Comparison of ENCODE assay signal across 9 mouse cellular contexts in the genomic region with DNA sequence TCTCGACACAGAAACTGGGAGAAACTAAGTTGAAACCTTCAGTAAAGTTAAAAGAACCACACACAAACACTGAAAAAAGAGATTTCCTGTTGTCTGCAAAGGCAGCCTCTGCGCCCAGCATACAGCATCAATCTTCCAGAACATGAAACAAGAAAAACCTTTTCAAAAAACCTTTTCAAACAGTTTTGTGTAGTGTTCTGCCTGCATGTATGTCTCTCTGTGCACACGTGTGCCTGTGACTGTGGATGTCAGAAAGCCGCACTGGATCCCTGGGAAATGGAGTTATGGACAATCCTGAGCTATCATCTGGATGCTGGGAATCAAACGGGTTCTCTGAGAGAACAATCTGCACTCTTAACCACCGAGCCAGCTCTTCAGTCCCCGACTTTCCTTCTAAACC. TPM values are rescaled to one million over a fixed set of nuclear protein-coding genes. Genes with fewer than 3 reads are reported as not detected.
DNase-seq lines count a peak whose midpoint lies in the region; ATAC-seq and TF ChIP-seq lines count a peak whose summit lies in the region.
"Had no signal": no experiment of that assay in that cellular context is flagged by ENCODE, and none has a peak within 500 bp of the region (broad histone marks: within the 10 kb centered on the region; RNA-seq: fewer than 3 reads in every experiment).

No protein-coding gene starts in this region.

- no peak for DNase-seq in lung, embryonic 14.5 days
- no peak for DNase-seq in lung, postnatal 4 days
- no peak for DNase-seq in layer of hippocampus, adult 8-10 months (ENCODE audit: low spot score in 2 of 2)
- no peak for DNase-seq in adipocyte (ENCODE audit: low spot score)
- no peak for DNase-seq in cerebellum, postnatal 14 days

- H3K27me3 ChIP-seq in lung, embryonic 14.5 days (ENCODE audit: insufficient read depth, low read length): no peaks in the 10 kb centered on the region
- H3K27me3 ChIP-seq in limb, embryonic 13.5 days: no peaks in the 10 kb centered on the region
- H3K27me3 ChIP-seq in stomach, embryonic 16.5 days (ENCODE audit: control insufficient read depth, insufficient read depth, low read length): no peaks in the 10 kb centered on the region

- H3K4me1 ChIP-seq in lung, embryonic 14.5 days (ENCODE audit: insufficient read depth): peaks cover 31% of the 10 kb centered on the region
- H3K4me1 ChIP-seq in embryonic fibroblast, embryonic 13.5 days (ENCODE audit: control insufficient read depth, insufficient read depth, low read length): peaks cover 9% of the 10 kb centered on the region
- H3K4me1 ChIP-seq in limb, embryonic 13.5 days: peaks cover 71% of the 10 kb centered on the region
- peaks cover 47% of the 10 kb centered on the region for H3K4me1 ChIP-seq in stomach, embryonic 16.5 days (ENCODE audit: control insufficient read depth, insufficient read depth, low read length)

- no peak; the same call in 1 of the 2 replicates for TF ChIP-seq POLR2A in embryonic fibroblast, embryonic 13.5 days (IDR thresholded peaks at IDR 0.05; ENCODE audit: low read depth, low read length)

- ATAC-seq in lung, embryonic 14.5 days (ENCODE audit: insufficient read depth): no peak
- ATAC-seq in limb, embryonic 13.5 days (ENCODE audit: low FRiP score, low read depth): no peak
- ATAC-seq in stomach, embryonic 16.5 days (ENCODE audit: insufficient read depth, low FRiP score): no peak

- peak overlapping the region; percentile 9; the same call in 1 of the 2 replicates for H3K27ac ChIP-seq in lung, embryonic 14.5 days (ENCODE audit: low read depth)
- peak overlapping the region; percentile 25; the same call in 1 of the 2 replicates for H3K27ac ChIP-seq in embryonic fibroblast, embryonic 13.5 days (ENCODE audit: insufficient read depth, low read length)
- peak overlapping the region; percentile 29; the same call in 1 of the 2 replicates for H3K27ac ChIP-seq in limb, embryonic 13.5 days
- peak overlapping the region; percentile 94 for H3K27ac ChIP-seq in stomach, embryonic 16.5 days (ENCODE audit: low read length)

- H3K9me3 ChIP-seq in lung, embryonic 14.5 days (ENCODE audit: low read depth, low read length): no peaks in the 10 kb centered on the region
- H3K9me3 ChIP-seq in limb, embryonic 13.5 days: no peaks in the 10 kb centered on the region
- H3K9me3 ChIP-seq in stomach, embryonic 16.5 days (replicated peaks; ENCODE audit: control insufficient read depth, low read length): no peaks in the 10 kb centered on the region

- 46% methylated on average over 7 of the region's 7 CpGs for WGBS in lung, embryonic 14.5 days
- WGBS in limb, embryonic 13.5 days: 51% methylated on average over 7 of the region's 7 CpGs
- WGBS in stomach, embryonic 16.5 days: 34% methylated on average over 7 of the region's 7 CpGs

- peak overlapping the region; percentile 100 for H3K4me3 ChIP-seq in lung, embryonic 14.5 days (ENCODE audit: low read depth, low read length)
- H3K4me3 ChIP-seq in embryonic fibroblast, embryonic 13.5 days (ENCODE audit: insufficient read depth, low read length): peak overlapping the region; percentile 88
- peak overlapping the region; percentile 98 for H3K4me3 ChIP-seq in limb, embryonic 13.5 days
- peak overlapping the region; percentile 100 for H3K4me3 ChIP-seq in stomach, embryonic 16.5 days (replicated peaks; ENCODE audit: low read length)

- H3K36me3 ChIP-seq in lung, embryonic 14.5 days (ENCODE audit: insufficient read depth): peaks cover 19% of the 10 kb centered on the region
- peaks cover 14% of the 10 kb centered on the region for H3K36me3 ChIP-seq in limb, embryonic 13.5 days
- H3K36me3 ChIP-seq in stomach, embryonic 16.5 days (ENCODE audit: control insufficient read depth, insufficient read depth, low read length): no peaks in the 10 kb centered on the region

- peak overlapping the region; percentile 94 for H3K9ac ChIP-seq in lung, embryonic 14.5 days
- peak overlapping the region; percentile 98 for H3K9ac ChIP-seq in limb, embryonic 13.5 days
- peak overlapping the region; percentile 99 for H3K9ac ChIP-seq in stomach, embryonic 16.5 days (ENCODE audit: low read length)

- TF ChIP-seq CTCF in lung, embryonic 14.5 days (IDR thresholded peaks at IDR 0.05; ENCODE audit: low read depth): no peak
- TF ChIP-seq CTCF in embryonic fibroblast, embryonic 13.5 days (IDR thresholded peaks at IDR 0.05; ENCODE audit: borderline replicate concordance, insufficient read depth, low read length): no peak

- H3K4me2 ChIP-seq in lung, embryonic 14.5 days: peak overlapping the region; percentile 80
- peak overlapping the region; percentile 88 for H3K4me2 ChIP-seq in limb, embryonic 13.5 days (replicated peaks)
- peak overlapping the region; percentile 72 for H3K4me2 ChIP-seq in stomach, embryonic 16.5 days (ENCODE audit: low read depth, low read length)

RNA-seq across cellular contexts. Expression of a gene that starts 1.6 kb away (rescaled TPM):
- 72.4 and 81.1 TPM in 2 replicates for polyA plus RNA-seq in lung, embryonic 14.5 days (2014; fragmentation: Nextera tagmentation; extraction: Ambion mirVana)
- 182 and 220 TPM in 2 replicates for polyA plus RNA-seq in embryonic fibroblast, embryonic 13.5 days (2011; ENCODE audit: insufficient read length, low read depth, missing spikeins)
- polyA plus RNA-seq in limb, embryonic 13.5 days (2015; fragmentation: Nextera tagmentation; extraction: Ambion mirVana): 66.1 and 78.1 TPM in 2 replicates
- polyA plus RNA-seq in stomach, embryonic 16.5 days (2015; fragmentation: Nextera tagmentation; extraction: Ambion mirVana): 66.2 and 68.8 TPM in 2 replicates
- 100 to 1,000 TPM in 1 of 4 experiments, 10 to 100 TPM in 3; 80.4 to 100 (median 89.0) TPM for total RNA-seq in layer of hippocampus, adult 8-10 months (2022)

RNA-seq across cellular contexts. Expression of a gene that starts 21.6 kb away (rescaled TPM):
- 41.9 and 45.4 TPM in 2 replicates for polyA plus RNA-seq in lung, embryonic 14.5 days (2014; fragmentation: Nextera tagmentation; extraction: Ambion mirVana)
- 18.6 and 19.8 TPM in 2 replicates for polyA plus RNA-seq in embryonic fibroblast, embryonic 13.5 days (2011; ENCODE audit: insufficient read length, low read depth, missing spikeins)
- polyA plus RNA-seq in limb, embryonic 13.5 days (2015; fragmentation: Nextera tagmentation; extraction: Ambion mirVana): 45.5 and 47.1 TPM in 2 replicates
- polyA plus RNA-seq in stomach, embryonic 16.5 days (2015; fragmentation: Nextera tagmentation; extraction: Ambion mirVana): 22.2 and 25.4 TPM in 2 replicates
- total RNA-seq in layer of hippocampus, adult 8-10 months (2022): 10 to 100 TPM; 26.9 to 29.3 (median 27.6) TPM

RNA-seq across cellular contexts. Expression of a gene that starts 37.3 kb away (rescaled TPM):
- polyA plus RNA-seq in lung, embryonic 14.5 days (2014; fragmentation: Nextera tagmentation; extraction: Ambion mirVana): 43.8 and 46.9 TPM in 2 replicates
- polyA plus RNA-seq in embryonic fibroblast, embryonic 13.5 days (2011; ENCODE audit: insufficient read length, low read depth, missing spikeins): 23.8 and 27.9 TPM in 2 replicates
- 56.5 and 56.9 TPM in 2 replicates for polyA plus RNA-seq in limb, embryonic 13.5 days (2015; fragmentation: Nextera tagmentation; extraction: Ambion mirVana)
- 50.8 and 53.3 TPM in 2 replicates for polyA plus RNA-seq in stomach, embryonic 16.5 days (2015; fragmentation: Nextera tagmentation; extraction: Ambion mirVana)
- total RNA-seq in layer of hippocampus, adult 8-10 months (2022): 10 to 100 TPM in 1 of 4 experiments, 1 to 10 TPM in 3; 8.1 to 11.7 (median 9.2) TPM

RNA-seq across cellular contexts. Expression of a gene that starts 37.8 kb away (rescaled TPM):
- polyA plus RNA-seq in lung, embryonic 14.5 days (2014; fragmentation: Nextera tagmentation; extraction: Ambion mirVana): 2.4 and 2.6 TPM in 2 replicates
- 2.2 and 3.3 TPM in 2 replicates for polyA plus RNA-seq in embryonic fibroblast, embryonic 13.5 days (2011; ENCODE audit: insufficient read length, low read depth, missing spikeins)
- polyA plus RNA-seq in limb, embryonic 13.5 days (2015; fragmentation: Nextera tagmentation; extraction: Ambion mirVana): 0.75 and 0.91 TPM in 2 replicates
- 0.65 and 1.4 TPM in 2 replicates for polyA plus RNA-seq in stomach, embryonic 16.5 days (2015; fragmentation: Nextera tagmentation; extraction: Ambion mirVana)
- 100 to 1,000 TPM; 109 to 118 (median 114) TPM for total RNA-seq in layer of hippocampus, adult 8-10 months (2022)
- total RNA-seq: neutrophil, adult 5-6 weeks had no signal

RNA-seq across cellular contexts. Expression of a gene that starts 58.3 kb away (rescaled TPM):
- polyA plus RNA-seq in lung, embryonic 14.5 days (2014; fragmentation: Nextera tagmentation; extraction: Ambion mirVana): 36.4 and 36.5 TPM in 2 replicates
- polyA plus RNA-seq in embryonic fibroblast, embryonic 13.5 days (2011; ENCODE audit: insufficient read length, low read depth, missing spikeins): not detected in 2 replicates
- 43.3 and 44.1 TPM in 2 replicates for polyA plus RNA-seq in limb, embryonic 13.5 days (2015; fragmentation: Nextera tagmentation; extraction: Ambion mirVana)
- polyA plus RNA-seq in stomach, embryonic 16.5 days (2015; fragmentation: Nextera tagmentation; extraction: Ambion mirVana): 20.2 and 27.8 TPM in 2 replicates
- total RNA-seq in layer of hippocampus, adult 8-10 months (2022): not detected
- total RNA-seq: neutrophil, adult 5-6 weeks had no signal

Comparison
In these comparisons a context has a peak if more than half of its experiments do, and no peak if none do; other contexts are left out.
1. H3K27ac ChIP-seq: peak in every context shown above with its lines; median percentile 94 in stomach, embryonic 16.5 days; 29 in limb, embryonic 13.5 days; 25 in embryonic fibroblast, embryonic 13.5 days; 9 in lung, embryonic 14.5 days.